Mouse (Mus musculus): ENCODE data around the gene Gad1.

- TF ChIP-seq POLR2A (IDR thresholded peaks at IDR 0.05; ENCODE audit: low read depth, low read length) (no peak), CTCF (IDR thresholded peaks at IDR 0.05; ENCODE audit: extremely low read depth, insufficient read depth, insufficient read length, insufficient replicate concordance) (no peak)
These were observed 78.4 kb downstream of the Gad1 start for GRCm38 (mm10) chr2:70631321-70631720.
